Mouse (Mus musculus): ENCODE measurements around the gene Raf1.

- TF ChIP-seq POLR2A (IDR thresholded peaks at IDR 0.05; ENCODE audit: control insufficient read depth, low read depth, low read length) = no peak
- TF ChIP-seq CTCF (IDR thresholded peaks at IDR 0.05; ENCODE audit: control insufficient read depth, insufficient read depth, insufficient replicate concordance, low read depth, low read length) = no peak
These were observed 22.5 kb downstream of the Raf1 start for GRCm38 (mm10) chr6:115653939-115654338.
